Mouse (Mus musculus) neural tube, embryonic 14.5 days (tissue): ENCODE measurements at regions not wholly inside any gene's neighbourhood (a gene's known extent, or its start where the extent isn't known, plus 50 kb on each side); places are given as distances from the start of the nearest gene placed in this dataset.
"Not testable (repeated sequence)": the region's sequence is repeated elsewhere in the genome, so short reads cannot be mapped to it uniquely, and the experiment has no call there.

Experiments used
- ATAC-seq: fragments of 200-750 bp; cut with Nextera tagmentation; 2 replicates; pipeline ENCODE4 v1.8.0; 2017; ENCODE audit warnings: low read depth, mild to moderate bottlenecking, moderate TSS enrichment, moderate library complexity
- H3K27ac ChIP-seq: fragments of 300-500 bp; sonication (generic); 2 replicates; pipeline ENCODE4 v1.5.1; 2014; ENCODE audit warnings: low read depth, mild to moderate bottlenecking, control low read depth, low read length, moderate library complexity, mixed read lengths
- H3K27me3 ChIP-seq: fragments of 300-500 bp; sonication (generic); 2 replicates; pipeline ENCODE4 v1.6.1; 2014; ENCODE audit warnings: low read length; ENCODE audit not compliant: control insufficient read depth, insufficient read depth
- H3K36me3 ChIP-seq: fragments of 300-500 bp; sonication (generic); 2 replicates; pipeline ENCODE4 v1.6.1; 2014; ENCODE audit warnings: low read length, mixed read lengths; ENCODE audit not compliant: control insufficient read depth, insufficient read depth
- H3K4me1 ChIP-seq: fragments of 300-500 bp; sonication (generic); 2 replicates; pipeline ENCODE4 v1.6.1; 2014; ENCODE audit warnings: low read length; ENCODE audit not compliant: control insufficient read depth, insufficient read depth
- H3K4me2 ChIP-seq: fragments of 300-500 bp; sonication (generic); 2 replicates; pipeline ENCODE4 v1.6.1; 2014; ENCODE audit warnings: mild to moderate bottlenecking, low read depth, low read length, control low read depth
- H3K4me3 ChIP-seq: fragments of 300-500 bp; sonication (generic); 2 replicates; pipeline ENCODE4 v1.5.1; 2014; ENCODE audit warnings: low read depth, low read length, control low read depth, mixed read lengths
- H3K9ac ChIP-seq: fragments of 300-500 bp; sonication (generic); replicated peaks from 2 replicates; pipeline ENCODE4 v1.6.1; 2014; ENCODE audit warnings: low read depth, mild to moderate bottlenecking, control low read depth, low read length, mixed read lengths
- H3K9me3 ChIP-seq: fragments of 300-500 bp; sonication (generic); 2 replicates; pipeline ENCODE4 v1.6.1; 2016; ENCODE audit warnings: low read length; ENCODE audit not compliant: control insufficient read depth
- WGBS: fragments of 180-500 bp; shearing (Covaris S2); extraction: QIAGEN DNeasy Blood & Tissue Kit; methylation state at CpG from one replicate; pipeline ENCODE4 v1.1.7; 2014; 5-methylcytosine and 5-hydroxymethylcytosine counted together

GRCm38 (mm10) chr2:16892381-16892780 lies 536.3 kb downstream of the Plxdc2 start:
- not testable (repeated sequence) for H3K4me1 ChIP-seq, H3K36me3 ChIP-seq, H3K9ac ChIP-seq, H3K9me3 ChIP-seq, H3K4me2 ChIP-seq, H3K27me3 ChIP-seq, H3K4me3 ChIP-seq, ATAC-seq, H3K27ac ChIP-seq
- WGBS = 83% methylated on average over 6 of the region's 6 CpGs

GRCm38 (mm10) chr2:16909246-16910038 lies 553.3 kb downstream of the Plxdc2 start:
- Histone ChIP-seq H3K27ac (no peak overlapping the region), H3K4me2 (no peak overlapping the region), H3K36me3 (no peaks in the 10 kb centered on the region), H3K9me3 (no peaks in the 10 kb centered on the region), H3K4me3 (no peak overlapping the region), H3K4me1 (no peaks in the 10 kb centered on the region), H3K9ac (no peak overlapping the region), H3K27me3 (no peaks in the 10 kb centered on the region)
- ATAC-seq = no peak
- 68% methylated on average over 1 of the region's 1 CpGs for WGBS

- H3K27me3 ChIP-seq = no peaks in the 10 kb centered on the region
- no peak overlapping the region for H3K9ac ChIP-seq
- 27% methylated on average over 2 of the region's 2 CpGs for WGBS
- no peaks in the 10 kb centered on the region for H3K9me3 ChIP-seq
- no peaks in the 10 kb centered on the region for H3K4me1 ChIP-seq
- no peak overlapping the region for H3K4me3 ChIP-seq
- ATAC-seq = no peak
- no peak overlapping the region for H3K27ac ChIP-seq
- no peaks in the 10 kb centered on the region for H3K36me3 ChIP-seq
- H3K4me2 ChIP-seq = no peak overlapping the region
Measured at GRCm38 (mm10) chr2:16914633-16915032, 558.5 kb downstream of the Plxdc2 start.

DNA sequence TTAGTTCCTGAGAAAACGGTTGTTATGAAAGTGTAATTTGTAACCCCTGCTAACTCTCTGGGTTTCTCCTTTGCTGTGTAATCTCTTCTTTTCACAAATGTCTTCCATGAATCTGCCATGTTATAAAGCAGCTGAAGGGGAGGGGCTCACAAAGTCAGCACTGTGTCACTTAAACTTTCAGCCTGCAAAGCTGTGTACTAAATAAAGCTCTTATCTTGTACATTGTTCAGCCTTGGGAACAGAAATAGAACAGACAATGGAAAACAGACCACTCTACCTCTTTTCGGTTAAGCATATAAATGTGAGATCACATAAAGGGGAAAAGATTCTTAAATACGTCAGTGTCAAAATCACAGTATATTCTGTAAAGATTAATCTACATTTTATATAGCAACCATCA lies 573.9 kb downstream of the Plxdc2 start:
- Histone ChIP-seq H3K9me3 (no peaks in the 10 kb centered on the region), H3K4me1 (no peaks in the 10 kb centered on the region), H3K27me3 (no peaks in the 10 kb centered on the region), H3K4me3 (no peak overlapping the region), H3K9ac (no peak overlapping the region), H3K27ac (no peak overlapping the region), H3K4me2 (no peak overlapping the region), H3K36me3 (no peaks in the 10 kb centered on the region)
- ATAC-seq = no peak
- 87% methylated on average over 3 of the region's 3 CpGs for WGBS

DNA sequence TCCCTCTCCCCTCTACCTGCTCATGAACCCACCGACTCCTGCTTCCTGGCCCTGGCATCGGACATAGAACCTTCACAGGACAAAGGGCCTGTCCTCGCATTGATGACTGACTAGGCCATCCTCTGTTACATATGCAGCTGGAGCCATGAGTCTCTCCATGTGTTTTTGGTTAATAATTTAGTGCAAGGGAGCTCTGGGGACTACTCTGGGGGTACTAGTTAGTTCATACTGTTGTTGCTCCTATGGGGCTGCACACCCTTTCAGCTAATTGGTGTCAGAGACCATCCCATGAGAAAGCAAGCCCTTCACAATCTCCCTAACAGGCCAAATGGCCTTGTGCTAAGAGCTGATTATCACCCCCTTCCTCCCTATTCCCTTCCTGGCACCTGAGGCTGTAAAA lies 603.3 kb downstream of the Plxdc2 start:
- peak; percentile 51; the same call in 1 of the 2 replicates for ATAC-seq
- Histone ChIP-seq H3K4me3 (no peak overlapping the region), H3K27me3 (no peaks in the 10 kb centered on the region), H3K4me2 (no peak overlapping the region), H3K9me3 (no peaks in the 10 kb centered on the region), H3K9ac (no peak overlapping the region), H3K27ac (no peak overlapping the region), H3K36me3 (no peaks in the 10 kb centered on the region), H3K4me1 (no peaks in the 10 kb centered on the region)
- WGBS = 86% methylated on average over 3 of the region's 3 CpGs

GRCm38 (mm10) chr2:16977380-16977779 lies 621.3 kb downstream of the Plxdc2 start:
- 2% methylated on average over 4 of the region's 4 CpGs for WGBS

GRCm38 (mm10) chr2:16982823-16983222 lies 626.7 kb downstream of the Plxdc2 start:
- 94% methylated on average over 1 of the region's 1 CpGs for WGBS
- Histone ChIP-seq H3K4me3 (no peak overlapping the region), H3K36me3 (no peaks in the 10 kb centered on the region), H3K27me3 (no peaks in the 10 kb centered on the region), H3K4me1 (no peaks in the 10 kb centered on the region), H3K4me2 (no peak overlapping the region), H3K9ac (no peak overlapping the region), H3K9me3 (no peaks in the 10 kb centered on the region), H3K27ac (no peak overlapping the region)
- no peak for ATAC-seq

More at GRCm38 (mm10) chr2:16977380-16977779, 621.3 kb downstream of the Plxdc2 start:
- Histone ChIP-seq H3K36me3 (no peaks in the 10 kb centered on the region), H3K27me3 (no peaks in the 10 kb centered on the region), H3K9me3 (no peaks in the 10 kb centered on the region), H3K27ac (no peak overlapping the region), H3K4me1 (no peaks in the 10 kb centered on the region), H3K9ac (no peak overlapping the region), H3K4me3 (no peak overlapping the region), H3K4me2 (no peak overlapping the region)
- peak; percentile 46; the same call in 1 of the 2 replicates for ATAC-seq

DNA sequence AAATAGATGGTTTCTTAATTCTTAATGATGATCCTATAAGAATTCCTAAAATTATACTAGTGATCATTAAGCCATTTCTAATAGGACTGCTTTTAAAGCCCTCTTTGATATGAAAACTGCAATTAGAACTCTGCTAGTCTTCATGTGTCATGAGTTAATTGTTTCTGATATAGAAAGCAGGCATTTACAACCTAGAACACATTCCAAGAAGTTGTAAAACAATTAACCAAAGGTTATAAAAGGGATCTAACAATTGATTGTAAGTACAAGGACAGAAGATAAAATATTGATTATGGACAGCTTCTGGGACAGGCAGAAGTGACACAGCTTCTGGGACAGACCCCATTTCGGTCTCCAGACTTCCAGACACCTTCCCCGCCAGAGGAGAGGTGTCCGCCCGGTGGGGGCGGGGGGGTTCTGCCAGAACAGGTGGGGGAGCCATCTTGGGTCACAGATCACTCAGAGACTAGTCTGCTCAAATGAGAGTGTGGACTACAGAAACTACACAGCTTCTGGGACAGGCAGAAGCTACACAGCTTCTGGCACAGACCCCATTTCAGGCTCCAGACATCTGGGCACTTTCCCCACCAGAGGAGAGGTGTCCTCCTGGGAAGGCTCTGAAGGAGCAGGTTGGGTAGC lies 627.6 kb downstream of the Plxdc2 start:
- Histone ChIP-seq H3K9me3 (no peaks in the 10 kb centered on the region), H3K4me3 (no peak overlapping the region), H3K27me3 (no peaks in the 10 kb centered on the region), H3K4me2 (no peak overlapping the region), H3K9ac (no peak overlapping the region), H3K4me1 (no peaks in the 10 kb centered on the region), H3K27ac (no peak overlapping the region), H3K36me3 (no peaks in the 10 kb centered on the region)
- 80% methylated on average over 5 of the region's 5 CpGs for WGBS
- no peak for ATAC-seq
